Mouse (Mus musculus) adrenal gland, postnatal 10 days (tissue): ENCODE data around the gene Mief2. TPM values are rescaled to one million over a fixed set of nuclear protein-coding genes. Genes with fewer than 3 reads are reported as not detected.

Experiments used
- DNase-seq: peaks from one replicate; pipeline ENCODE4 v3.0.0; 2021; ENCODE audit warnings: mixed read lengths
- long read RNA-seq, 2 experiments: library from polyadenylated mRNA; stranded (forward); transcript quantifications; one replicate each; pipeline ENCODE4 v2.0.0; 2021
- total RNA-seq, 2 experiments: library from RNA; stranded (reverse); gene quantifications; 2 replicates each; pipeline ENCODE4 v1.2.3; 2021

The Mief2 gene
- 10 to 100 TPM; 31.8 to 43.9 TPM for total RNA-seq
- long read RNA-seq, experiment 1, transcript Mief2-201 (4 exons, 2,522 nt): major isoform, 23 of 47 reads
- long read RNA-seq, experiment 1, partial matches to known transcripts: 8 of 47 reads
- long read RNA-seq, experiment 1, other reads (novel, unspliced or antisense): 14 of 47 reads
- long read RNA-seq, experiment 2, transcript Mief2-201 (4 exons, 2,522 nt): major isoform, 21 of 38 reads
- long read RNA-seq, experiment 2, partial matches to known transcripts: 6 of 38 reads
- long read RNA-seq, experiment 2, other reads (novel, unspliced or antisense): 7 of 38 reads

- DNase-seq: peak; percentile 95
These were observed at the start of gene Mief2 for GRCm38 (mm10) chr11:60728260-60728761. Mief2 (plus strand) TSS chr11:60728398.

DNA sequence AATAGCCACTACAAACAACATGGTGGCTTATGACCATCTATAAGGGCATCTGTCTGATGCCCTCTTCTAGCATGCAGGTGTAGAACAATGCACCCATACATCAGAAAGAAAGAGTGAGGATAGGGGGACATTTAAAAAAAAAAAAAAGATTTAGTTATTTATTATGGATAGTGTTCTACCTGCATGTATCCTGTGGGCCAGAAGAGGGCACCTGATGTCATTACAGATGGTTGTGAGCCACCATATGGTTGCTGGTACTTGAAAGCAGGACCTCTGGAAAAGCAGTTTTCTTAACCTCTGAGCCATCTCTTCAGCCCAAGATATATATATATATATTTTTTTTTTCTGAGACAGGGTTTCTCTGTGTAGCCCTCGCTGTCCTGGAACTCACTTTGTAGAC, 32.0 kb upstream of the Mief2 start:
- DNase-seq: no peak

GRCm38 (mm10) chr11:60697561-60697960, 30.6 kb upstream of the Mief2 start:
- DNase-seq: no peak

DNA sequence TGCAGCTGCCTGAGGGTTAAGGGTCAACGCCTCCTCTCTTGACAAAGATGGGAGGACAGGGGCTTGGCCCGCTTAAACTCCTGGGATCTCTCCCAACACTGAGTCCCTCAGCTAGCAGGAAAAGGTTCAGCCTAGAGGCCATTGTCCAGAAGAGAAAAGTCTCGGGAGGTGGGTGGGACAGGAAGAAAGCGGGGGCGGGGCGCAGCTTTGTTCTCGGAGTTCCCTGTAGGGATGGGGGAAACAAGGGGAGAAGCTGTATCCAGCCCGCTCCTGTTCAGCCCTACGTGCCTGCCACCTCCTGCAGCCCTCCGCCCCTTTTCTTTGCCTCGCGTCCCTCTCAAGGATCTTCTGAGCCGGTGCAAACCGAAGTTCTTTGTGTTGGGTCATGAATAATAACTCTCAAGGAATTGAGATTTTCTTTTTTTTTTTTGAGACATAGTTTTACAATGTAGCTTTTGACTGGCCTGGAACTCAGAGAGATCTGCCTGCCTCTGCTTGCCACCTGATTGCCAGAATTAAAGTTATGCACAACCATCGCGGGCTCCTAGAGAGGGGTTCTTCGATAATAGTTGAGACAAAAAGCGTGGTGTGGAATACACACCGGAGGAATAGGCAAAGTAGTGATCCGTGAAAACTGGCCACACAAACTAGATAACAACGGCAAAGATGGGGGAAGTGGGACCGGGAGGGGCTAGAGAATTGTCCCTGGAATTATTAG, 29.2 kb upstream of the Mief2 start:
- DNase-seq: peak; percentile 82

- peak; percentile 94 for DNase-seq
These were observed 28.6 kb upstream of the Mief2 start, which contains the start of gene Llgl1 for GRCm38 (mm10) chr11:60699524-60700075. Llgl1 (plus strand) TSS chr11:60699723.

DNA sequence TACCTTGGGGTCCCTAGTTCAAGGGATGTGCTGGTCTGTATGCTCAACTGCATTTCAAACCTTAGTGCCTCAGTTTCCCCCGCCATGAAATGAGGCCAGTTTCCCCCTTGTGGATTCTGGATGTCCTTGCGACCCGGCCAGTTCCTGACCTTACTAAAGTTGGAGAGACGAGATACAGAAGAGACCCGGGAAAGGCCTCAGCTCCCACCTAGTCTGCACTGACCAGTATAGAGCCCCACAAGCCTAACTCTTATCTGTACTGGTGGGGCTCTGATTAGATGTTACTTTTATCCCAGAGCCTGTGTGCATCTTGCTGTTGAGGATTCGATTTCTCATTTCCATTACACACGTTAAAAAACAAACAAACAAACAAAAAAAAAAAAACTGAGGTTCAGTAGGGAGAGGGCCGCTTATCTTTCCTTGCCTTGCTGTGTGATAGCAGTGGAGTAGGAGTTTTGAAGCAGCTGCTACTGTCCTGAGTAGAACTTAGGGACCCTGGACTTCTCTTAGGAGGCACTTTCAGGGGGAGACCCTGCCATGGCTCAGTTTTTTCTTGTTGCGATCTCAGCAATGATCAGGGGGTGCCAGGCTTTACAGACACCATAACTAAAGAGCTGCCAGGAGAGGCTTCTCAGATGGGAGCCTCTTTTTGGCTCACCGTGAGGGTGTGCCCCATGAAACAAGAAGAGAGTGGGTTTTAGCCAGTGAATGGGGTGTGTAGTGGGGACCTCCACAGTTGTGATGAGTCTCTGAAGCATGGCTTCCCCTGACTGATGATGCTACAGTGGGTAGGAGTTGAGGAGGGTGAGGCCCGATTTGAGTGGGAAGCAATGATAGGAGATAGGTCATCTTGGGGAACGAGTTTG, 27.6 kb upstream of the Mief2 start:
- peak; percentile 2 for DNase-seq

DNA sequence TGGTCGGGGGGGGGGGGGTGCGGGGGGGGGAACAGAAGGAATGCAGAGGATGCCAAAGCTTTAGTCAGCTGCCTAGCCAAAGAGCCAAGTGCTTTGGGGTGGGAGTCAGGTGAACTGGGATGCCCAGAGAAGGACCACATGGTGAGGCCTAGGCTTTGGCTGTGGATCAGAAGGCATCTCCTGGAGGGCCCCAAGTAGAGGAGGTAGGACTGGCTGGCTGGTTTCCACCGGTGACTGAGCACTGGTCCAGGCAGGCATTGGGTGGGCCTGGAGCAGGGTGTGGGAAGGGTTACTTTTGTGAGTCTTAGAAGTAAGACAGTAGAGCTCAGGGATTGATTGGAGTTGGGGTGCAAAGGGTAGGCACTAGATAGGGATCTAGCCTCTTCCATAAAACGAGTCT, 26.6 kb upstream of the Mief2 start:
- DNase-seq: peak; percentile 4

DNA sequence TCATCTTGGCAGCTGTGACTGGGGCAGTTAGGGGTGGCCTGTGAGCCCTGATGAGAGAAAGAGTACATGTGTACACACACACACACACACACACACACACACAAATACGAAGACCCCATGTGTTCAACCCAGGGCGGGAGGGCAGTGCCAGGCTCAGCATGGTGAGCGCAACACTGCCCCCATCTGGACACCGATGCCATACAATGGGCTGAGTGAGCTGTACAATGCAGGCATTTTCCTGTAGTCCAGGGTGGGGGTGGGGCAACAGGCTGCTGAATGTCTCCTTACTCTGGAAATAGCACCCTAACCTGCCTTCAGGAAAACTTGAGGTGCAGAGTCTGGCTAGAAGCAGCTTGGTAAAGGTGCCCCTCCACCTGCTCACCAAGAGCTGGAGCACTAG, 25.1 kb upstream of the Mief2 start:
- DNase-seq: peak; percentile 86

DNA sequence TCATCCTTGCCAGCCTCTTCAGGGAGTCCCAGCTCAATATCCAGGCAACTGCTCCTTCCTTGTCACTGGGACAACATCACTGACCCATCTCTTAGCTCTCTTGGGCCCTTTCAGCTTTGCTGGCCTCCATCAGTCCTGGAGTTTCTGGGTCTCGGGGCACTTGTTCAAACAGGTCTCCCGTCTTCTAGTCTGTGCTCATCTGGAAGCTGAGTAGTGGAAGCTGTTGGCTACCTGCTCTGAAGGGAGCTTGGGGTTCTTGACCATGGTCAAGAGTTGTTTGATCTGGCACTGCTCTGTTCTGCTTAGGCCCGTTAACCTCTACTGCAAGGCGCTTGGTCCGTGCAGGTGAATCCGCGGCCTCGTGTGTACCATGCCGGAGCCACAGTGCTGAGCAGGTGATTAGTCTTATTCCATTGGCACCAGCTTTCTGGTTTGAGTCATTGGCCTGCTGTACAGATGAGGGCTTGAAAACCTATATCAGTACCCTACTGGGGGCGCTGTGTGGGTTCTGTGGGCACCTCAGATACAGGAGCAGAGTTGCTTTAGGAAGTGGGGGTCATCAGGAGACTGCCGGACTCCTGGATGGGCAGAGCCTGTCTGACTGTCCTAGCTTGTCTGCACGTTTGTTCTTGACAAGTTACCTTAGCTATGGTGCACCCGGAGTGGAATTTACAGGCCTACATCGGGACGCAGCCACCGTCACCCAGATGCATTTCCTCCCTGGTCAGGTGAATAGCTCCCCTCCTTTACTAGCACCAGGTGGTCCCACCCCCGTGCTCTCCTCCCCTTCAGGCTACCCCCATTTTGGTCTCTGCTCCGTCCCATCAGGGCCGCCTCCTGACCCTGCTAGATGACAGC, 23.9 kb upstream of the Mief2 start:
- DNase-seq: peak; percentile 2

DNA sequence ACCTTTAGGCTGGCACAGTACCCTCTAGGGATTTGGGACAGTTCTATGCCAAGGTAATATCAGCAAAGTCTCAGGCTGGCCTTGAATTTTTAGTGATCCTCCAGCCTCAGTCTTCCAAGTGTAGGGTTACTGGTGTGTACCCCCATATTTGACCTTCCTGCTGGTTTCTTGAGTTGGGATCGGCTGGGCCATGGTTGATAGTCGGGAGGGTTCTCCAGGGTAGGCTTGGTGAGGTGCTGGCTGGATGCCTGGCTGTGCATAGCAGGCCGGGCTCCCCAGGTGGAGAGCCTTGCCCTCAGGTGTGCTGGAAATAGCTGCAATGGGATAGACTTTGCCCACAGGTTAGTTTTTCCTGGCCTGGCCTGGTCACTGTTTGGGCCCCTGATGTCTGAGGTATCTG, 22.9 kb upstream of the Mief2 start:
- no peak for DNase-seq

DNA sequence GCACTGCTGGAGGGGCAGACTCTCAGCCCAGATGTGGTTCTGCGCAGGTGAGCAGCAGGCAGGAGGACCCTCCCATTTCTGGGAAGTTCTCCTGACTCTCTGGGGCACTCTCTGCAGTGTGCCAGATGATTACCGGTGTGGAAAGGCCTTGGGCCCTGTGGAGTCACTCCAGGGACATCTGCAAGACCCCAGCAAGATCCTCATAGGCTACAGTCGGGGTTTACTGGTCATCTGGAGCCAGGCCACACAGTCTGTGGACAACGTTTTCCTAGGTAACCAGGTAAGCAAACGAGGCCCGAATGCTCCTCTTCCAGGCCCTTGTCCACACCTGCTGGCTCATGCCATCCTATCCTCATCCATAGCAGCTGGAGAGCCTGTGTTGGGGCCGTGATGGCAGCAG, 22.1 kb upstream of the Mief2 start:
- DNase-seq: no peak

GRCm38 (mm10) chr11:60706696-60707480, 21.3 kb upstream of the Mief2 start:
- peak; percentile 3 for DNase-seq

DNA sequence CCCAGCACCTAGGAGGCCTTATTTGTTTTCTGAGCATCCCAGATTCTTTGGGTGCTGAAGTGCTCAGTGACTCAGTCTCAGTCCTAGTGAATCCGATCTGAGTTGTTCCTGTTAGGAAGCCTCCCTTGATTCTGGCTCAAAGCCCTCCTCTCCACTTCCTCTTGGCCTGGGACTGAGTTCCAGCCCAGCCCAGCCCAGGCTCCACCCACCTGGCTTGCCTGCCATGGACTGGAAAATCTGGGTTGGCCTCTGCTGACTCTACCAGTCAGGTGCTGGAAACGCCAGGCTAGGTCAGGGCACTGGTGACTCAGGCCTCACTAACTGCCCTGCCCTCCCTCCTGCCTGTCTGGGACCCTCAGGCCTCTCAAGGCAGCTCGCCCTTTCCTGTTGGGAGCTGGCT, 20.5 kb upstream of the Mief2 start:
- DNase-seq: peak; percentile 90

- peak; percentile 3 for DNase-seq
These were observed 19.6 kb upstream of the Mief2 start for GRCm38 (mm10) chr11:60708631-60709030.

GRCm38 (mm10) chr11:60709481-60710465, 18.4 kb upstream of the Mief2 start:
- DNase-seq: no peak

DNA sequence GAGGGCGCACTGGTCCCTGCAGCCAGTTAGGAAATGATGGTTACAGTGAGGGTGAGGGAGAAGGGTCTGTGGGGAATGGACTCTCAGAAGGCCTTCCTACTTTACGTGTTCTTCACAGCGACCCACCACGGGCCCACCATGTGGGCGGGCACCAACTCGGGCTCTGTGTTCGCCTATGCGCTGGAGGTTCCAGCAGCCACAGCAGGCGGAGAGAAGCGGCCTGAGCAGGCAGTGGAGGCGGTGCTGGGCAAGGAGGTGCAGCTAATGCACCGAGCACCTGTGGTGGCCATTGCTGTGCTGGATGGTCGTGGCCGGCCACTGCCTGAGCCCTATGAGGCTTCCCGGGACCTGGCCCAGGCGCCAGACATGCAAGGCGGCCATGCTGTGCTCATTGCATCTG, 17.0 kb upstream of the Mief2 start:
- no peak for DNase-seq

DNA sequence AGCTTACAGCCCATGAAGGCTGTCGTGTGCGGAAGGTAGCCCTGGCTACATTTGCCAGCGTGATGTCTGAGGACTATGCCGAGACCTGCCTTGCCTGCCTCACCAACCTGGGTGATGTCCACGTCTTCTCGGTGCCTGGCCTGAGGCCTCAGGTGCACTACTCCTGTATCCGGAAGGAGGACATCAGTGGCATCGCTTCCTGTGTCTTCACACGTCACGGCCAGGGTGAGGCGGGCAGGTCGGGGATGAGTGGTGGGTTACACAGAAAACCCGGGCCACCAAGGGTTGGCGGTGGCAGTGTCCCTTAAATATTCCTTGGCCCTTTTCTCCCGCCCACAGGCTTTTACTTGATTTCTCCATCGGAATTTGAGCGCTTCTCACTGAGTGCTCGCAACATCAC, 16.2 kb upstream of the Mief2 start:
- DNase-seq: no peak

GRCm38 (mm10) chr11:60712639-60713255, 15.5 kb upstream of the Mief2 start:
- no peak for DNase-seq

DNA sequence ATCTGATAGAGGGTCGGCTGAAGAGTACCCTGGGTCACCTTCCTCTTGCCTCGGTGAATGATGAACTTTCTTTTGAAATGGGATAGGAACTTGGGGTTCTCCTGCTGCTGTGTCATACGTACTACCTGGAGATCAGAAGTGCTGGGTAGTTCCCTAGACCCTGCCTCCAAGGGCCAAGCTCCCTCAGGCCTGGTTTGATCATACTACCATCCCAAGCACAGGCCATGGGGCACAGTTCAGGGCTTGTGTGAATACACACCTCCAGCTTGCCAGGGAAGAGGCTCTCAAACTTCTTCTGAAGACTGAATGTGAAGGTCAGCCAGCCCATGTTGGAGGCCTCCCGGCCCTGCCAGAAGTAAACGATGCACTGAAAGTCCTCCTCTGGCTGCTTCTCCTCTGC, 12.4 kb upstream of the Mief2 start:
- DNase-seq: no peak
